Mouse (Mus musculus) liver, embryonic 12.5 days (tissue): ENCODE results near the gene Hist2h2aa1. TPM values are rescaled to one million over a fixed set of nuclear protein-coding genes. Genes with fewer than 3 reads are reported as not detected.
"Not testable (repeated sequence)": the region's sequence is repeated elsewhere in the genome, so short reads cannot be mapped to it uniquely, and the experiment has no call there.

ENCODE experiments used
- ATAC-seq: fragments of 200-750 bp; cut with Nextera tagmentation; 2 replicates; pipeline ENCODE4 v1.8.0; 2017; ENCODE audit warnings: moderate number of reproducible peaks, mild to moderate bottlenecking, moderate library complexity
- H3K27ac ChIP-seq: fragments of 300-500 bp; sonication (generic); 2 replicates; pipeline ENCODE4 v1.5.1; 2016; ENCODE audit warnings: mild to moderate bottlenecking
- H3K27me3 ChIP-seq: fragments of 300-500 bp; sonication (generic); replicated peaks from 2 replicates; pipeline ENCODE4 v1.6.1; 2016; ENCODE audit warnings: mild to moderate bottlenecking, moderate library complexity
- H3K36me3 ChIP-seq: fragments of 300-500 bp; sonication (generic); 2 replicates; pipeline ENCODE4 v1.6.1; 2016; ENCODE audit warnings: mild to moderate bottlenecking, moderate library complexity
- H3K4me1 ChIP-seq: fragments of 300-500 bp; sonication (generic); 2 replicates; pipeline ENCODE4 v1.6.1; 2016
- H3K4me2 ChIP-seq: fragments of 300-500 bp; sonication (generic); 2 replicates; pipeline ENCODE4 v1.6.1; 2016; ENCODE audit warnings: mild to moderate bottlenecking, moderate library complexity
- H3K4me3 ChIP-seq: fragments of 300-500 bp; sonication (generic); 2 replicates; pipeline ENCODE4 v1.5.1; 2016; ENCODE audit warnings: mild to moderate bottlenecking, moderate library complexity
- H3K9ac ChIP-seq: fragments of 300-500 bp; sonication (generic); 2 replicates; pipeline ENCODE4 v1.6.1; 2016; ENCODE audit warnings: mild to moderate bottlenecking, moderate library complexity
- H3K9me3 ChIP-seq: fragments of 300-500 bp; sonication (generic); replicated peaks from 2 replicates; pipeline ENCODE4 v1.6.1; 2016; ENCODE audit warnings: mild to moderate bottlenecking, moderate library complexity
- WGBS: fragments of 180-500 bp; shearing (Covaris S2); methylation state at CpG from one replicate; pipeline ENCODE4 v1.1.7; 2016; ENCODE audit not compliant: insufficient replicate concordance; 5-methylcytosine and 5-hydroxymethylcytosine counted together
- polyA plus RNA-seq: library from polyadenylated mRNA; unstranded; fragments of >200 nt; fragmentation: Nextera tagmentation; extraction: Ambion mirVana; gene quantifications from 2 replicates; pipeline ENCODE4 v1.2.1, GENCODE M21; 2016

Hist2h2aa1 gene
- polyA plus RNA-seq = 23.9 and 29.2 TPM in 2 replicates

- under 1% methylated on average over 44 of the region's 88 CpGs for WGBS
- H3K9ac ChIP-seq = peak within 1 kb of the TSS; percentile 91
- H3K27me3 ChIP-seq, H3K9me3 ChIP-seq, H3K36me3 ChIP-seq: not testable (repeated sequence)
- H3K4me3 ChIP-seq = peak within 1 kb of the TSS; percentile 65
- H3K27ac ChIP-seq = peak within 1 kb of the TSS; percentile 99
- H3K4me1 ChIP-seq = peaks cover 63% of the 10 kb centered on the region
- ATAC-seq = peak; percentile 76
- H3K4me2 ChIP-seq = peak within 1 kb of the TSS; percentile 81
Observed at GRCm38 (mm10) chr3:96245003-96245886, at the start of gene Hist2h2aa1. Gene Hist2h2aa1 (plus strand): TSS chr3:96245497.

GRCm38 (mm10) chr3:96195616-96196313 is 49.5 kb upstream of the Hist2h2aa1 start:
- peak overlapping the region; percentile 99 for H3K4me2 ChIP-seq
- peaks cover 12% of the 10 kb centered on the region; the same call in 1 of the 2 replicates for H3K27me3 ChIP-seq
- H3K36me3 ChIP-seq = peaks cover 6% of the 10 kb centered on the region; the same call in 1 of the 2 replicates
- H3K27ac ChIP-seq = no peak overlapping the region
- H3K4me3 ChIP-seq = no peak overlapping the region; the same call in 1 of the 2 replicates
- no peak overlapping the region for H3K9ac ChIP-seq
- peaks cover 32% of the 10 kb centered on the region for H3K4me1 ChIP-seq
- H3K9me3 ChIP-seq = 0 out of 2 replicates have a peak, but pooled peaks cover 5% of the 10 kb centered on the region
- 86% methylated on average over 11 of the region's 11 CpGs for WGBS
- no peak for ATAC-seq

- H3K9ac ChIP-seq = peak overlapping the region; percentile 88
- H3K4me1 ChIP-seq = peaks cover 32% of the 10 kb centered on the region
- WGBS = 16% methylated on average over 27 of the region's 27 CpGs
- H3K27ac ChIP-seq = peak overlapping the region; percentile 92
- peak overlapping the region; percentile 99 for H3K4me2 ChIP-seq
- H3K4me3 ChIP-seq = peak overlapping the region; percentile 70
- H3K9me3 ChIP-seq = 0 out of 2 replicates have a peak, but pooled peaks cover 5% of the 10 kb centered on the region
- ATAC-seq = no peak; the same call in 1 of the 2 replicates
- peaks cover 6% of the 10 kb centered on the region; the same call in 1 of the 2 replicates for H3K36me3 ChIP-seq
- peaks cover 12% of the 10 kb centered on the region; the same call in 1 of the 2 replicates for H3K27me3 ChIP-seq
Observed at GRCm38 (mm10) chr3:96196437-96197128, 48.7 kb upstream of the Hist2h2aa1 start.

GRCm38 (mm10) chr3:96197129-96197749 is 48.1 kb upstream of the Hist2h2aa1 start:
- H3K4me2 ChIP-seq = peak overlapping the region; percentile 99
- peak overlapping the region; percentile 92 for H3K27ac ChIP-seq
- WGBS = under 1% methylated on average over 50 of the region's 50 CpGs
- 0 out of 2 replicates have a peak, but pooled peaks cover 5% of the 10 kb centered on the region for H3K9me3 ChIP-seq
- H3K9ac ChIP-seq = peak overlapping the region; percentile 88
- peaks cover 32% of the 10 kb centered on the region for H3K4me1 ChIP-seq
- H3K36me3 ChIP-seq = peaks cover 6% of the 10 kb centered on the region; the same call in 1 of the 2 replicates
- peak; percentile 89 for ATAC-seq
- H3K4me3 ChIP-seq = peak overlapping the region; percentile 70
- peaks cover 12% of the 10 kb centered on the region; the same call in 1 of the 2 replicates for H3K27me3 ChIP-seq

- Histone ChIP-seq H3K36me3 (peaks cover 6% of the 10 kb centered on the region; the same call in 1 of the 2 replicates), H3K9ac (peak overlapping the region; percentile 45), H3K9me3 (0 out of 2 replicates have a peak, but pooled peaks cover 5% of the 10 kb centered on the region), H3K4me2 (peak overlapping the region; percentile 99), H3K27ac (peak overlapping the region; percentile 82), H3K27me3 (peaks cover 9% of the 10 kb centered on the region; the same call in 1 of the 2 replicates), H3K4me3 (peak overlapping the region; percentile 70), H3K4me1 (peaks cover 32% of the 10 kb centered on the region)
- ATAC-seq = peak; percentile 36
- 3% methylated on average over 6 of the region's 6 CpGs for WGBS
Observed at GRCm38 (mm10) chr3:96198181-96198580, 47.1 kb upstream of the Hist2h2aa1 start.

- Histone ChIP-seq H3K4me1 (peaks cover 32% of the 10 kb centered on the region), H3K27ac (0 out of 2 replicates have a peak overlapping the region, but pooled peaks have one; percentile 21), H3K4me2 (peak overlapping the region; percentile 99), H3K9ac (0 out of 2 replicates have a peak overlapping the region, but pooled peaks have one; percentile 41)
- H3K4me3 ChIP-seq, H3K36me3 ChIP-seq, H3K27me3 ChIP-seq, H3K9me3 ChIP-seq, ATAC-seq: not testable (repeated sequence)
- WGBS = 12% methylated on average over 8 of the region's 8 CpGs
Observed at GRCm38 (mm10) chr3:96198601-96199251, 46.6 kb upstream of the Hist2h2aa1 start.

GRCm38 (mm10) chr3:96199731-96200130 is 45.6 kb upstream of the Hist2h2aa1 start:
- H3K36me3 ChIP-seq = peaks cover 6% of the 10 kb centered on the region; the same call in 1 of the 2 replicates
- H3K4me2 ChIP-seq = no peak overlapping the region
- 41% methylated on average over 2 of the region's 2 CpGs for WGBS
- no peak overlapping the region for H3K4me3 ChIP-seq
- H3K4me1 ChIP-seq = peaks cover 32% of the 10 kb centered on the region
- H3K9ac ChIP-seq = no peak overlapping the region
- no peak overlapping the region for H3K27ac ChIP-seq
- H3K9me3 ChIP-seq = 0 out of 2 replicates have a peak, but pooled peaks cover 5% of the 10 kb centered on the region
- ATAC-seq = no peak
- no peaks in the 10 kb centered on the region for H3K27me3 ChIP-seq

- no peaks in the 10 kb centered on the region for H3K9me3 ChIP-seq
- H3K27ac ChIP-seq = no peak overlapping the region
- H3K9ac ChIP-seq = no peak overlapping the region
- H3K27me3 ChIP-seq = peaks cover 12% of the 10 kb centered on the region
- no peak overlapping the region for H3K4me2 ChIP-seq
- H3K4me3 ChIP-seq = no peak overlapping the region
- no peaks in the 10 kb centered on the region for H3K4me1 ChIP-seq
- ATAC-seq = no peak
- WGBS = 75% methylated on average over 3 of the region's 3 CpGs
- no peaks in the 10 kb centered on the region for H3K36me3 ChIP-seq
Observed at GRCm38 (mm10) chr3:96207819-96208218, 37.5 kb upstream of the Hist2h2aa1 start.

GRCm38 (mm10) chr3:96209242-96209641 is 36.1 kb upstream of the Hist2h2aa1 start:
- H3K9ac ChIP-seq = no peak overlapping the region
- H3K9me3 ChIP-seq = no peaks in the 10 kb centered on the region
- ATAC-seq = no peak
- H3K27ac ChIP-seq = no peak overlapping the region
- H3K36me3 ChIP-seq = no peaks in the 10 kb centered on the region
- H3K4me3 ChIP-seq = no peak overlapping the region
- WGBS = 31% methylated on average over 15 of the region's 15 CpGs
- no peak overlapping the region for H3K4me2 ChIP-seq
- H3K27me3 ChIP-seq = peaks cover 12% of the 10 kb centered on the region
- H3K4me1 ChIP-seq = no peaks in the 10 kb centered on the region

GRCm38 (mm10) chr3:96219191-96219641 is 26.1 kb upstream of the Hist2h2aa1 start:
- peak overlapping the region; percentile 66 for H3K4me3 ChIP-seq
- H3K9me3 ChIP-seq = no peaks in the 10 kb centered on the region
- H3K27ac ChIP-seq = peak overlapping the region; percentile 99
- no peak for ATAC-seq
- under 1% methylated on average over 12 of the region's 12 CpGs for WGBS
- H3K4me2 ChIP-seq = peak overlapping the region; percentile 85
- H3K36me3 ChIP-seq = no peaks in the 10 kb centered on the region
- 0 out of 2 replicates have a peak, but pooled peaks cover 3% of the 10 kb centered on the region for H3K27me3 ChIP-seq
- peaks cover 52% of the 10 kb centered on the region for H3K4me1 ChIP-seq
- H3K9ac ChIP-seq = peak overlapping the region; percentile 94
